Mouse (Mus musculus) brain, embryonic 14.5 days (tissue): ENCODE measurements at regions not wholly inside any gene's neighbourhood (a gene's known extent, or its start where the extent isn't known, plus 50 kb on each side); places are given as distances from the start of the nearest gene placed in this dataset.

Experiments used
- CTCF ChIP-seq: fragments of 200-500 bp; IDR thresholded peaks from 2 replicates; pipeline ENCODE4 v1.5.1; 2012; ENCODE audit warnings: inconsistent platforms, mild to moderate bottlenecking, moderate library complexity, borderline replicate concordance; ENCODE audit not compliant: insufficient read depth, insufficient read length; ENCODE audit errors: extremely low read depth
- POLR2A ChIP-seq: fragments of 200-500 bp; IDR thresholded peaks from 2 replicates; pipeline ENCODE4 v1.6.1; 2012; ENCODE audit warnings: mild to moderate bottlenecking, inconsistent platforms, borderline replicate concordance; ENCODE audit not compliant: poor library complexity, insufficient read depth, insufficient read length, severe bottlenecking; ENCODE audit errors: extremely low read depth

DNA sequence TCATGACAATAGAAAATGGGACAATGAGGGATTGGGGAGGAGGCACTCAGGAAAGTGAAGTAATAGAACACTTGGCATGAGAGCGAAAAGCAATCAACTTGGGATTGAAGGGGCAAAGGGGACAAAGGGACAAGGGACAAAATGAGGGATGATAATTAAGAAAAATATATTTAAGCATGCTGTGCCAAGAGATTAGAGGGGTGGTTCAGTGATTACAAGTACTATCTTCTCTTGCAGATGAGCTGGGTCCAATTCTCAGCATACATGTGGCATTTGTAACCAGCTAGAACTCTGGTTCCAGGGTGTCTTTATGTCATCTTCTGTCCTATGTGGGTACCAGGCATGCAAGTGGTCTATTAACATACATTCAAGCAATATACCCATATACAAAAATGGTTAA is 355.9 kb downstream of the Gm6377 start:
- TF ChIP-seq CTCF (no peak), POLR2A (no peak)
